Mouse (Mus musculus) large intestine, adult 2 months (tissue): ENCODE measurements around the gene Man2a2. TPM values are rescaled to one million over a fixed set of nuclear protein-coding genes. Genes with fewer than 3 reads are reported as not detected.

Experiments used
- DNase-seq: peaks from one replicate; pipeline ENCODE4 v3.0.0-alpha.2; 2012; ENCODE audit warnings: low read depth, low spot score
- WGBS: fragments of 180-500 bp; shearing (Covaris S2); methylation state at CpG from one replicate; pipeline ENCODE4 v1.1.7; 2018; 5-methylcytosine and 5-hydroxymethylcytosine counted together
- polyA plus RNA-seq: library from polyadenylated mRNA; depleted of rRNA; stranded (reverse); fragments of >200 nt; gene quantifications from 2 replicates; pipeline ENCODE4 v1.2.3, GENCODE M21; 2012; rRNA removed

The Man2a2 gene
- polyA plus RNA-seq, 1 experiment = 13.8 TPM

DNA sequence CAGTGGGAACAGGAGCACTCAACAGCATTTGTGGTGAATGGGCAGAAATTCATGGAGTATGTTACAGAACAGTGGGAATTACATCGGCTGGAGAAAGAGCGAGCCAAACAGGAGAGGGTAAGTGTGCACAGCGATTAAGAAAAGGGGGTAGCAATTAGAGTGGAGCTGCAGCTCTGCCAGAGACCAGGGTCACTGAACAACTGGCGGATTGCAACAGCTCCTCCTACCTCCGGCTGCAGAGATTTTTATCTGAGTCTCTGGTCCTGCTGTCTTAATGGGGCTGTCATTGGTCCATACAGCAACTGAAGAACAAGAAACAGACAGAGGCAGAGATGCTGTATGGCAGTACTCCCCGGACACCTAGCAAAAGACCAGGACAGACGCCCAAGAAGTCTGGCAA, 60.4 kb downstream of the Man2a2 start:
- no peak for DNase-seq
- 85% methylated on average over 7 of the region's 7 CpGs for WGBS

GRCm38 (mm10) chr7:80307766-80308165, 63.4 kb downstream of the Man2a2 start:
- WGBS = 76% methylated on average over 3 of the region's 3 CpGs

GRCm38 (mm10) chr7:80301522-80301921, 69.7 kb downstream of the Man2a2 start:
- no peak for DNase-seq
- 83% methylated on average over 2 of the region's 2 CpGs for WGBS

More at GRCm38 (mm10) chr7:80307766-80308165, 63.4 kb downstream of the Man2a2 start:
- DNase-seq = no peak

DNA sequence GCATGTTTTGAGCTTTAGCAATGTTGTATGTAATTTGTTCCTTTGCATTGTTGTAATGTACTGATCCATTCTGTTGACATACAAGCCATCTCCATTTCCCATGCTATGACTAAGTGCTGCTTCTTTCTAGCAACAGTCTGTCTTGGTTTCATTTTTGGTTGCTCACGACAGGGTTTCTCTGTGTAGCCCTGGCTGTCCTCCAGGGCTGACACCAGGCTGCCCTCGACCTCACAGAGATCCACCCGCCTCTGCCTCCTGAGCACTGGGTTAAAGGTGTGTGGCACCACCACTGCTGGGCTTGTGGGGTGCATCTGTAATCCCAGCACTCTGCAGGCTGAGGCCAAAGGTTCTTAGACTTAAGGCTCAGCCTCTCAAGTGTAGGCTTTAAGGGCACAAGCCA, 71.6 kb downstream of the Man2a2 start:
- 41% methylated on average over 3 of the region's 3 CpGs for whole genome bisulfite sequencing
- no peak for DNase-seq

Other genes with a start within 250 kb of the Man2a2 start
- gene Sema4b, start 184.5 kb downstream of the Man2a2 start, polyA plus RNA-seq = 43.2 and 57.8 TPM in 2 replicates
- 652 and 673 TPM in 2 replicates for gene Cib1, start 138.6 kb downstream of the Man2a2 start, polyA plus RNA-seq
- gene Gdpgp1, start 138.5 kb downstream of the Man2a2 start, polyA plus RNA-seq = 3.1 and 4.7 TPM in 2 replicates
- 0.05 and 0.12 TPM in 2 replicates for gene Ttll13, start 125.0 kb downstream of the Man2a2 start, polyA plus RNA-seq
- gene Ngrn, start 110.2 kb downstream of the Man2a2 start, polyA plus RNA-seq = 19.0 and 21.2 TPM in 2 replicates
- gene Vps33b, start 101.7 kb downstream of the Man2a2 start, polyA plus RNA-seq = 9.0 and 22.5 TPM in 2 replicates
- 33.7 and 34.6 TPM in 2 replicates for gene Prc1, start 76.9 kb downstream of the Man2a2 start, polyA plus RNA-seq
- gene Rccd1, start 46.9 kb downstream of the Man2a2 start, polyA plus RNA-seq = 7.8 and 8.9 TPM in 2 replicates
- gene Unc45a, start 30.4 kb downstream of the Man2a2 start, polyA plus RNA-seq = 44.8 and 64.9 TPM in 2 replicates
- 32.5 and 42.0 TPM in 2 replicates for gene Hddc3, start 28.3 kb downstream of the Man2a2 start, polyA plus RNA-seq
- 12.1 and 17.1 TPM in 2 replicates for gene Fes, start 16.6 kb upstream of the Man2a2 start, polyA plus RNA-seq
- 42.5 and 62.9 TPM in 2 replicates for gene Furin, start 34.1 kb upstream of the Man2a2 start, polyA plus RNA-seq
- gene Blm, start 163.7 kb upstream of the Man2a2 start, polyA plus RNA-seq = 0.98 and 1.3 TPM in 2 replicates